Mouse (Mus musculus) heart, adult 2 months (tissue): ENCODE measurements around the gene Efhc1. TPM values are rescaled to one million over a fixed set of nuclear protein-coding genes. Genes with fewer than 3 reads are reported as not detected.
A peak's percentile ranks its signal among the peaks of the same experiment; 100 is the strongest.

Source experiments
- DNase-seq, 2 experiments: peaks; one replicate each; pipeline ENCODE4 v3.0.0; 2021
- H3K27ac ChIP-seq: fragments of 200-600 bp; 2 replicates; pipeline ENCODE4 v1.8.1; 2022
- H3K27me3 ChIP-seq: fragments of 200-500 bp; 2 replicates; pipeline ENCODE4 v1.6.1; 2012; ENCODE audit warnings: mild to moderate bottlenecking, low read length, inconsistent platforms, mixed read lengths; ENCODE audit not compliant: control insufficient read depth, insufficient read depth
- H3K36me3 ChIP-seq: fragments of 200-500 bp; 2 replicates; pipeline ENCODE4 v1.6.1; 2012; ENCODE audit warnings: low read length, inconsistent platforms; ENCODE audit not compliant: control insufficient read depth, insufficient read depth
- H3K4me1 ChIP-seq: fragments of 200-500 bp; 2 replicates; pipeline ENCODE4 v1.6.1; 2011; ENCODE audit warnings: low read length; ENCODE audit not compliant: control insufficient read depth, insufficient read depth
- H3K4me3 ChIP-seq: fragments of 200-600 bp; 2 replicates; pipeline ENCODE4 v1.8.1; 2022
- H3K79me2 ChIP-seq: fragments of 200-500 bp; replicated peaks from 2 replicates; pipeline ENCODE4 v1.6.1; 2012; ENCODE audit warnings: mild to moderate bottlenecking, inconsistent platforms, low read length, moderate library complexity, mixed read lengths; ENCODE audit not compliant: control insufficient read depth, insufficient read depth
- H3K9ac ChIP-seq: fragments of 200-500 bp; 2 replicates; pipeline ENCODE4 v1.6.1; 2012; ENCODE audit warnings: low read depth, mild to moderate bottlenecking, control low read depth, inconsistent platforms, low read length, mixed read lengths
- CTCF ChIP-seq: fragments of 200-600 bp; IDR thresholded peaks from 2 replicates; pipeline ENCODE4 v1.8.1; 2022; ENCODE audit warnings: antibody characterized with exemption, mild to moderate bottlenecking, moderate library complexity
- EP300 ChIP-seq: fragments of 200-500 bp; IDR thresholded peaks from 2 replicates; pipeline ENCODE4 v1.6.1; 2011; ENCODE audit warnings: low read depth, low read length, control low read depth; ENCODE audit not compliant: insufficient read depth
- POLR2A ChIP-seq: fragments of 200-500 bp; IDR thresholded peaks from 2 replicates; pipeline ENCODE4 v1.6.1; 2011; ENCODE audit warnings: mild to moderate bottlenecking, low read depth, low read length, control low read depth; ENCODE audit not compliant: insufficient read depth
- WGBS: fragments of 180-500 bp; shearing (Covaris S2); methylation state at CpG from one replicate; pipeline ENCODE4 v1.1.7; 2018; 5-methylcytosine and 5-hydroxymethylcytosine counted together
- intact Hi-C: fragments of 180-260 bp; cut with DNase I; formaldehyde crosslinking; loops from one replicate; pipeline ENCODE4 v1.15.1; 2025
- polyA plus RNA-seq: library from polyadenylated mRNA; depleted of rRNA; stranded (reverse); fragments of >200 nt; gene quantifications from 2 replicates; pipeline ENCODE4 v1.2.3, GENCODE M21; 2012
- total RNA-seq, 2 experiments: library from RNA; stranded (reverse); gene quantifications; 2 replicates each; pipeline ENCODE4 v1.2.3; 2021

Efhc1 gene
- total and polyA plus RNA-seq, 3 experiments: 0.41 to 1.8 (median 0.63) TPM

DNA sequence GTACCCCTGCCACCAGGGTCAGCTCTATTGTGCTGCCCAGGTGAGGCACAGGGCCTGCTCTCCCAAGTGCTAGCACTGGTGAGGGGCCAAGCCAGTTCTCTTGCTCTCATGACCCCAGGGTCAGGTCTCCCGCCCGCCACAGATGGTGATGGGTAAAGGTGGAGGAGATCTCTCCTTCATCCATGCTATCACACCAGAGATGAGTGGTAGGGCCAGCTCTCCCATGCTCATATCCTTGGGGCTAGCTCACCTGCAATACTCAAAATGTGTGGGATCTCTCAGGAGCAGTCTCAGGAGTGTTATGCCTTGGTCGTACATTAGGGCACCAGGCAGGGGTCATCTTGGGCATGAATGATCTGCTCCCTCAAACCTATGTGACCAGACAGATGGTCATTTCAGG lies 36.7 kb upstream of the Efhc1 start:
- TF ChIP-seq POLR2A (no peak), EP300 (no peak), CTCF (no peak)
- no peaks in the 10 kb centered on the region for H3K4me1 ChIP-seq
- no peak for DNase-seq
- no peaks in the 10 kb centered on the region for H3K27me3 ChIP-seq
- no peak overlapping the region for H3K27ac ChIP-seq
- WGBS: 98% methylated on average over 3 of the region's 3 CpGs
- H3K4me3 ChIP-seq: no peak overlapping the region
- H3K79me2 ChIP-seq: no peaks in the 10 kb centered on the region
- intact Hi-C loops: no loop called here
- no peaks in the 10 kb centered on the region for H3K36me3 ChIP-seq
- no peak overlapping the region for H3K9ac ChIP-seq

DNA sequence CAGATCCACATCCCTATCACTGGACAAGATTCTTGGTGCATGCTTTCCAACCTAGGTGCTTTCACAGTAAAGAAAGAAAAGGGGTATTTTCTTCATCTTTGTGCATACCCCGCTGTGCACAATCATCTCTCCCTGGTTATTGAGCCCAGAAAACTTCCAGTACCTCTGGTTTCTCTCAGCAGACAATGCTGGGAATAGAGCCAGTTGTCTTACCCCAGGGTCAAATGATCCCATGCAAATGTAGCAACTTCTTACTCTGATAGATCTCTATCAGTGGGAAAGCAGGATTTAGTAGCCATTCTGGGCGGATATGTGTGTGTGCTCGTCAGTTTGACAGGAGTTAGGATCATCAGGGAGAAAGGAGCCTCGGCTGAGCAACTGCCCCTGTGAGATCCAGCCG lies 35.8 kb upstream of the Efhc1 start:
- Histone ChIP-seq H3K36me3 (no peaks in the 10 kb centered on the region), H3K4me1 (no peaks in the 10 kb centered on the region), H3K9ac (no peak overlapping the region), H3K4me3 (no peak overlapping the region), H3K79me2 (no peaks in the 10 kb centered on the region), H3K27ac (no peak overlapping the region), H3K27me3 (no peaks in the 10 kb centered on the region)
- 80% methylated on average over 5 of the region's 5 CpGs for WGBS
- DNase-seq: no peak
- intact Hi-C loops: no loop called here
- TF ChIP-seq POLR2A (no peak), CTCF (no peak), EP300 (no peak)

DNA sequence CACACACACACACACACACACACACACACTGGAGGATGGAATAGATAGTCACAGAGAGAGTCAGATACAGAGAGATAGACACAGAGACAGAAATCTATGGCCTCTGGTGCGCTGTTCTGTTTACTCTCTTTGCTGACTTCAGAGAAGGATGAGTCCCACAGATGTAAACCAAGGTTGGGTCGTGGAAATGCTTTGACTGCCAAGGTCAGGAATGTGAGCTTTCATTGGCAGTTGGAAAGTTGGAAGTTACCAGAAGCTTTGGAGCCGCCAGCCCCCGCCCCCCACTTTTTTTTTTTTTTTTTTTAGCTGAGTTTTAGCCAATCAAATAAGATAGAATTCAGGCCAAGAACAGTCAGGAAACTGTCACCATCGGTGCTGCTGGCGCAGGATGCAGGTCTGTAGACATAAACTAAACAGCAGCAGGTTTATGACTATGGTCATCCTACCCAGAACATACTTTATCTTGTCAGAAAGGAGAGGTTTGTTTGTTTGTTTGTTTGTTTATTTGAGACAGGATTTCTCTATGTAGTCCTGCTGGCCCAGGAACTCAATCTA lies 33.9 kb upstream of the Efhc1 start:
- intact Hi-C loops: no loop called here
- no peak overlapping the region for H3K9ac ChIP-seq
- H3K27ac ChIP-seq: no peak overlapping the region
- no peak for DNase-seq
- WGBS: 60% methylated on average over 6 of the region's 6 CpGs
- H3K79me2 ChIP-seq: peaks cover 2% of the 10 kb centered on the region; the same call in 1 of the 2 replicates
- TF ChIP-seq POLR2A (no peak), EP300 (no peak)
- no peak overlapping the region for H3K4me3 ChIP-seq
- no peaks in the 10 kb centered on the region for H3K27me3 ChIP-seq
- no peaks in the 10 kb centered on the region for H3K36me3 ChIP-seq
- H3K4me1 ChIP-seq: no peaks in the 10 kb centered on the region; the same call in 1 of the 2 replicates

DNA sequence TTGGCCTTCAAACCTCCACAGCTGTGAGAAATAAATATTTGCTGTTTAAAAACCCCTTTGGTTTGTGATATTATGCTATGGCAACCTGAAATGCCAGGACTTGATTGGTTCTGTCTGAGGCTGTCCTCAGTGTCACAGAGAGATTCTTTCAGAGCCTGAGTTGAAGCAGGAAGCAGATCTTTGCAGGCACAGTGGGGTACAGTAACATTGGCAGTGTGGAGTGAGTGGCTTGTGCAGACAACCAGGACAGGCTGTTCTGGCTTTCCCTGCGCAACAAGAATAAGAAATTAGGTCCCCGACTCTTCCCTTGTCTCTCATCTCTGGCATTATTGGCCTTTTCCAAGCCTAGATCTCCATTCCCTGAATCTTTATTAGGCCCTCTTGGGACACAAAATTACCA lies 31.7 kb upstream of the Efhc1 start:
- Histone ChIP-seq H3K36me3 (no peaks in the 10 kb centered on the region), H3K4me3 (no peak overlapping the region), H3K79me2 (peaks cover 2% of the 10 kb centered on the region; the same call in 1 of the 2 replicates), H3K9ac (no peak overlapping the region), H3K4me1 (no peaks in the 10 kb centered on the region; the same call in 1 of the 2 replicates), H3K27ac (no peak overlapping the region), H3K27me3 (no peaks in the 10 kb centered on the region)
- TF ChIP-seq CTCF (no peak), EP300 (no peak), POLR2A (no peak)
- DNase-seq: no peak
- 96% methylated on average over 2 of the region's 2 CpGs for WGBS
- intact Hi-C loops: no loop called here

DNA sequence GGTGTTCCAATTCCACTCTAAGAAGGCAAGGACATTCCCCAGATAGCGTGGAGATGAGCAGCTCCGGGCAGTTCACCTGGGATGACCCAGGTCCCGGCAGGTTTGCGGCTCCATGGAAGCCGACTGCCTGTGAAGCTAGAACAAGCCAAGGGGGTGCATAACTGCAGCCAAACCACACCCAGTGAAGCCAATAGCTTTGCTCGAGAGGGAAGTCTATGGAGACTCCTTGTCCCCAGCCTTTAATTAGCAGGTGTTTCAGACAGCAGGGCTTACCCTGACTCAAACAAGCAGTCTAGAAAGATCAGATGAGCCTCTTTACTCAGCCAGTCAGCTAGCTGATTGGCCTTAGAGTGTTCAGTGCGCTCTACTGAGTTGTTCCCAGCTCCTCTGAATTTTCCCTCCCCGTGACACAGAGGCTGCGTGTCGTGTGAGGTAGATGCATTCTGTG lies 30.3 kb upstream of the Efhc1 start:
- Histone ChIP-seq H3K9ac (no peak overlapping the region), H3K36me3 (no peaks in the 10 kb centered on the region), H3K27me3 (no peaks in the 10 kb centered on the region), H3K4me3 (no peak overlapping the region), H3K4me1 (no peaks in the 10 kb centered on the region; the same call in 1 of the 2 replicates), H3K79me2 (peaks cover 2% of the 10 kb centered on the region; the same call in 1 of the 2 replicates), H3K27ac (no peak overlapping the region)
- TF ChIP-seq EP300 (no peak), POLR2A (no peak), CTCF (no peak)
- 68% methylated on average over 10 of the region's 10 CpGs for WGBS
- peak in 1 of 2 experiments; percentile 4 for DNase-seq
- intact Hi-C loops: no loop called here

DNA sequence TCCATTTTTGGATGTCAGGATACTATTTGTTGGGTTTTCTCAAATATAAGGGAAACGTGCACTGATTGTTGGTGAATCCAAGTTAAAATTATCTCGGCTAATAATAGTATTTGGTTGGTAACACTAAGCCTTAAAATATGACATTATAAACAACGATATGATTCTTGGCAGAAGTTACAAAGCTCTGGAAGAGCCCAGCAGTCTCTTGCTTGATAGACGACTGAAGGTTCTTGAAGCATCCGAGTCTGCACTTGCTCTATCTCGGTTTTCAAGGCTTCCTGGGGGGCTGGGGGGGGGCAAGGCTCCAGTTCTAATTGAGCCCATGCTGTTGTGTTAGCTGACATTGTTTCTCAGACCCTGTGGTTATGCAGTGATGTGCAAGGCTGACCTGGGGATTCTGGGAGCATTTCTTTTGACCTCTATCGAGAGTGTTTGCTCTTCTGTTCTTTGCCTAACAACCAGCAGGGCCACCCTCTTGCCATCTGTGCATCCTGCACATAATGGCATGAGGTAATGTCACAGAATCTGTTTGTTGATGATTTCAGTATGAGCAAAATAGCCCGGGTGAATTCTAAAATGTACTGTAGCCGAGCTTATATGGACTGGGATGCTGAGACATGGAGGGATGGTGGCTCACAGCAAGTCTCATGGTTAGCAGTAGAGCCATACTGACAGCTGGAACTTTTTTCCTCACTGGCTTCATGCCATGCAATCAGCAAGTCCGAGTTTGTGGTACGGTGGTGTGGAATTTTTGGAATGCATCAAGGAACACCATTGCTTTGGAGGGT lies 28.6 kb upstream of the Efhc1 start:
- no peak for TF ChIP-seq POLR2A
- no peak for TF ChIP-seq EP300
- TF ChIP-seq CTCF: no peak
- peak overlapping the region; percentile 12; the same call in 1 of the 2 replicates for H3K27ac ChIP-seq
- intact Hi-C loops: no loop called here
- H3K36me3 ChIP-seq: no peaks in the 10 kb centered on the region
- H3K4me1 ChIP-seq: no peaks in the 10 kb centered on the region; the same call in 1 of the 2 replicates
- H3K4me3 ChIP-seq: no peak overlapping the region
- no peaks in the 10 kb centered on the region for H3K27me3 ChIP-seq
- WGBS: 27% methylated on average over 11 of the region's 11 CpGs
- peak in 1 of 2 experiments; percentile 12 for DNase-seq
- no peak overlapping the region for H3K9ac ChIP-seq
- peaks cover 2% of the 10 kb centered on the region; the same call in 1 of the 2 replicates for H3K79me2 ChIP-seq
